Mouse (Mus musculus) hindbrain, embryonic 12.5 days (tissue): ENCODE results near the gene Ccnl1. TPM values are rescaled to one million over a fixed set of nuclear protein-coding genes. Genes with fewer than 3 reads are reported as not detected.

Experiments used
- ATAC-seq: fragments of 200-750 bp; cut with Nextera tagmentation; 2 replicates; pipeline ENCODE4 v1.8.0; 2017; ENCODE audit warnings: moderate TSS enrichment; ENCODE audit not compliant: low FRiP score
- H3K27ac ChIP-seq: fragments of 300-500 bp; sonication (generic); 2 replicates; pipeline ENCODE4 v1.5.1; 2016; ENCODE audit warnings: mild to moderate bottlenecking
- H3K27me3 ChIP-seq: fragments of 300-500 bp; sonication (generic); 2 replicates; pipeline ENCODE4 v1.6.1; 2016; ENCODE audit warnings: mild to moderate bottlenecking
- H3K36me3 ChIP-seq: fragments of 300-500 bp; sonication (generic); 2 replicates; pipeline ENCODE4 v1.6.1; 2016; ENCODE audit warnings: mild to moderate bottlenecking
- H3K4me1 ChIP-seq: fragments of 300-500 bp; sonication (generic); 2 replicates; pipeline ENCODE4 v1.6.1; 2016
- H3K4me2 ChIP-seq: fragments of 300-500 bp; sonication (generic); replicated peaks from 2 replicates; pipeline ENCODE4 v1.6.1; 2016; ENCODE audit warnings: mild to moderate bottlenecking
- H3K4me3 ChIP-seq: fragments of 300-500 bp; sonication (generic); 2 replicates; pipeline ENCODE4 v1.5.1; 2016; ENCODE audit warnings: mild to moderate bottlenecking
- H3K9ac ChIP-seq: fragments of 300-500 bp; sonication (generic); 2 replicates; pipeline ENCODE4 v1.6.1; 2016; ENCODE audit warnings: mild to moderate bottlenecking, moderate library complexity
- H3K9me3 ChIP-seq: fragments of 300-500 bp; sonication (generic); replicated peaks from 2 replicates; pipeline ENCODE4 v1.6.1; 2016; ENCODE audit warnings: mild to moderate bottlenecking
- WGBS: fragments of 180-500 bp; shearing (Covaris S2); methylation state at CpG from one replicate; pipeline ENCODE4 v1.1.7; 2016; 5-methylcytosine and 5-hydroxymethylcytosine counted together
- polyA plus RNA-seq: library from polyadenylated mRNA; unstranded; fragments of >200 nt; fragmentation: Nextera tagmentation; extraction: Ambion mirVana; gene quantifications from 2 replicates; pipeline ENCODE4 v1.2.1, GENCODE M21; 2016

Gene Ccnl1
- polyA plus RNA-seq, 1 experiment from 2014 or later, result 122 TPM

GRCm38 (mm10) chr3:65974232-65975058 is 16.4 kb upstream of the Ccnl1 start:
- H3K4me3 ChIP-seq, result peak overlapping the region; percentile 63
- H3K36me3 ChIP-seq, result no peaks in the 10 kb centered on the region
- no peaks in the 10 kb centered on the region for H3K9me3 ChIP-seq
- no peaks in the 10 kb centered on the region for H3K27me3 ChIP-seq
- peak overlapping the region; percentile 65 for H3K4me2 ChIP-seq
- under 1% methylated on average over 43 of the region's 43 CpGs for WGBS
- H3K4me1 ChIP-seq, result peaks cover 11% of the 10 kb centered on the region
- H3K9ac ChIP-seq, result peak overlapping the region; percentile 72
- H3K27ac ChIP-seq, result peak overlapping the region; percentile 98
- peak; percentile 97 for ATAC-seq

- no peaks in the 10 kb centered on the region for H3K36me3 ChIP-seq
- H3K4me3 ChIP-seq, result peak overlapping the region; percentile 63
- H3K27me3 ChIP-seq, result no peaks in the 10 kb centered on the region
- peaks cover 11% of the 10 kb centered on the region for H3K4me1 ChIP-seq
- no peaks in the 10 kb centered on the region for H3K9me3 ChIP-seq
- peak overlapping the region; percentile 98 for H3K27ac ChIP-seq
- ATAC-seq, result no peak
- H3K9ac ChIP-seq, result peak overlapping the region; percentile 72
- 49% methylated on average over 8 of the region's 8 CpGs for WGBS
- H3K4me2 ChIP-seq, result peak overlapping the region; percentile 65
Observed at GRCm38 (mm10) chr3:65973501-65974231, 15.6 kb upstream of the Ccnl1 start.

GRCm38 (mm10) chr3:65969196-65969595 is 11.1 kb upstream of the Ccnl1 start:
- no peak overlapping the region for H3K27ac ChIP-seq
- H3K9ac ChIP-seq, result no peak overlapping the region
- WGBS, result 96% methylated on average over 3 of the region's 3 CpGs
- no peaks in the 10 kb centered on the region for H3K36me3 ChIP-seq
- no peak overlapping the region for H3K4me3 ChIP-seq
- no peaks in the 10 kb centered on the region for H3K27me3 ChIP-seq
- peaks cover 5% of the 10 kb centered on the region for H3K4me1 ChIP-seq
- no peak for ATAC-seq
- H3K4me2 ChIP-seq, result no peak overlapping the region
- H3K9me3 ChIP-seq, result no peaks in the 10 kb centered on the region

DNA sequence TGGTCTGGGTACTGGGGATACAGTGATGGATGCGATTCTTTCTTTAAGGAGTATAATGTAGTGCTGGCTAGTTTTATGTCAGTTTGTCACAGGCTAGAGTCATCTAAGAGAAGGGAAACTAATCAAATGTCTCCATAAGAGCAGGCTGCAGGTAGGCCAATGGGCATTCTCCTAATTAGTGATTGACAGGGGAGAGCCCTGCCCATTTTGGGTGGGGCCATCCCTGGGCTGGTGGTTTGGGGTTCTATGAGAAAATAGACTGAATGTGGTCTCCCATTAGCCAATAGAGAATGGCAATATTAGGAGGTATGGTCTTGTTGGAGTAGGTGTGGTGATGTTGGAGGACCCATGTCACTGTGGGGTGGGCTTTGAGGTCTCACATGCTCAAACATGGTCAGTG is 8.3 kb upstream of the Ccnl1 start:
- WGBS, result 96% methylated on average over 1 of the region's 1 CpGs
- Histone ChIP-seq H3K4me2 (no peak overlapping the region), H3K36me3 (no peaks in the 10 kb centered on the region), H3K4me1 (no peaks in the 10 kb centered on the region), H3K4me3 (no peak overlapping the region), H3K9ac (no peak overlapping the region), H3K27me3 (no peaks in the 10 kb centered on the region), H3K9me3 (no peaks in the 10 kb centered on the region), H3K27ac (no peak overlapping the region)
- no peak for ATAC-seq

DNA sequence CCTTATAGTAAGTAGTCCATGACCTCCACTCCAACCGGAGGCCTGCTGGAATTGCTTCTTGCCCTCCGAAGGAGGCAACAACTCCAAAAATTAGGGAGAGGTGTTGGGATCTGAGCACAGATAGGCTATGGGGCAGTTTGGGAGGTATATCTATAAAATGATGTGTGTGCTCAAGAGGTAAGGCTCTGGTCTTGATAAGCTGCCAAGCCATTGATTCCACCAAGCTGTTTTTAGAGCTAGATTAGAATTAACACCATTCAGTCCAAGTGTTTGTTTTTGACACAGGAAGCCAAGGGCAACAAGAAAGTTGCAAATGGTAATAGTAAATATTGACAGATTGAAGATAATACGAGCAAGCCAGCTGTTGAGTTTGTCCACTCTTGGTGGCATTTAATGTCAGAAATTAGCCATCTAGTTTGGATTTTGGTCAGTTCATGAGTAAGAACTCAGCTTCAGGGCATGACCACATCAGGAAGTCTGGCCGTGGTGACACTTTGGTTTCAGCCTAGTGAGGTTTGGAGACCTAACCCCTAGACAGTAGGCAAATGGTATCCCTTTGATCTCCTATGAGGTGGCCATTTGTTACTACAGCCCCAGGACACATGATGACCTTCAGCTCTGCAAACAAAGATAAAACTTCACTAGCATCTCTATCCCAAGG is 4.4 kb upstream of the Ccnl1 start:
- Histone ChIP-seq H3K4me1 (0 out of 2 replicates have a peak, but pooled peaks cover 4% of the 10 kb centered on the region), H3K27ac (no peak overlapping the region), H3K9ac (no peak overlapping the region), H3K9me3 (no peaks in the 10 kb centered on the region), H3K36me3 (no peaks in the 10 kb centered on the region), H3K4me2 (no peak overlapping the region), H3K27me3 (no peaks in the 10 kb centered on the region), H3K4me3 (no peak overlapping the region)
- 81% methylated on average over 4 of the region's 4 CpGs for WGBS
- no peak for ATAC-seq

DNA sequence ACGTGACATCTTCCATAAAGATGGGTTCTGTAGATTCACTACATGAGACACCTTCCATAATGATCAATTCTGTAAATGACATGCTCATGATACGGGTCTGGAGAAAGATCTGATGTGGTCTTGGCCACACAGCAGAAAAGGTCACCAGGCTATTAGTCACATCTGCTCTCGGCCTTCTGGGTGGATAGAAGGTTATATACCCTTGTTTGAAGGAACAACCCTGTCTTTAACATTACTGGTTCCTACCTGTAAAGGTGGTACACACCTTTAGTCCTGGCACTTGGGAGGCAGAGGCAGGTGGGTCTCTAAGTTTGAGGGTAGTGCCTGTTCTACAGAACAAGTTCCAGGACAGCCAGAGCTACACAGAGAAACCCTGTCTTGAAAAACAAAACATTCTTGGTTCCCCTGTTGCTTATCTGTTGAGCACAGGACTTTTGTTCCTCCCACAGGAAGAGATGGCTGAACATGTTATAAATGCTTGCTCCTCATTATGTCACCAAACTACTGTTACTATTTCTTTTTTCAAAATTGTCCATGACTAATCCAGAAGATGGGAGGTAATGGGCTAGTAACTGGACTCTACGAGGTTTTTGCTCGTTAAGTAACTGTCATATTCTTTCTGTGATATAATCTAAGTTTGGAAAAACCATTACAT is 2.4 kb upstream of the Ccnl1 start:
- Histone ChIP-seq H3K4me3 (no peak overlapping the region), H3K4me1 (peaks cover 16% of the 10 kb centered on the region), H3K4me2 (no peak overlapping the region), H3K27me3 (no peaks in the 10 kb centered on the region), H3K9ac (no peak overlapping the region), H3K27ac (no peak overlapping the region), H3K9me3 (no peaks in the 10 kb centered on the region), H3K36me3 (peaks cover 11% of the 10 kb centered on the region)
- no peak for ATAC-seq
- WGBS, result 95% methylated on average over 5 of the region's 5 CpGs

DNA sequence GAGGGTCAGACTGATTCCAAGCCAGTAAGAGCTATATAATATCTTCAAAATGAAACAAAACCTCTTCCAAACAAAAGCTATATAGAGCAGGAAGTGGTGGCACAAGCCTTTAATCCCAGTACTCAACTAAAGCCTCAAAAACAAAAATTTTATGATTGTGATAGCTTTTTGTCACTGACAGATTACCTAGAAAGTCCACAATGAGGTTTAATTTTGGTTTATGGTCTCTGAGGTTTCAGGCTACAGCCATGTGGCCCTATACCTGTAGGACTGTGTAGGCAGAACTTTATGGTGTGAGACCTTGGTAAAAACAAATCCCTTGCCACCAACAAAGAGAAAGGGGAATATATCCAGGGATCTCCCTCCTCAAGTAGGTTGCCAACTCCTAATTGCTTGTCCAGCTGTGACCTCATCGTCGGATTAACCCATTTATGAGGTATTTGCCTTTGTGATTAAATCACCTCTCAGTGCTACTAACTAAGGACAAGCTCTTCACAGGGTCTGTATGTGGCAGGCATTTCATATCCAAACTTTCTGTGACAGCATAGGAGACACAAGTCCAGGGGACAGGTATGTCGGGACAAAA is 1.5 kb upstream of the Ccnl1 start:
- Histone ChIP-seq H3K4me2 (peak overlapping the region; percentile 84), H3K9ac (peak overlapping the region; percentile 100; the same call in 1 of the 2 replicates), H3K4me3 (0 out of 2 replicates have a peak overlapping the region, but pooled peaks have one; percentile 99), H3K27me3 (no peaks in the 10 kb centered on the region), H3K9me3 (no peaks in the 10 kb centered on the region), H3K36me3 (peaks cover 14% of the 10 kb centered on the region), H3K27ac (no peak overlapping the region; the same call in 1 of the 2 replicates), H3K4me1 (peaks cover 20% of the 10 kb centered on the region)
- no peak for ATAC-seq
- 85% methylated on average over 3 of the region's 3 CpGs for WGBS

- Histone ChIP-seq H3K27me3 (no peaks in the 10 kb centered on the region), H3K9ac (peak overlapping the region; percentile 100), H3K27ac (peak overlapping the region; percentile 100), H3K4me2 (peak overlapping the region; percentile 84), H3K9me3 (no peaks in the 10 kb centered on the region), H3K4me3 (peak overlapping the region; percentile 99), H3K4me1 (peaks cover 25% of the 10 kb centered on the region), H3K36me3 (peaks cover 18% of the 10 kb centered on the region)
- ATAC-seq, result no peak
- WGBS, result 10% methylated on average over 9 of the region's 9 CpGs
Observed at GRCm38 (mm10) chr3:65958840-65959185, 764 bp upstream of the Ccnl1 start.

GRCm38 (mm10) chr3:65957271-65958101 is 563 bp downstream of the Ccnl1 start:
- Histone ChIP-seq H3K9ac (peak overlapping the region; percentile 100), H3K9me3 (no peaks in the 10 kb centered on the region), H3K4me3 (peak overlapping the region; percentile 99), H3K27me3 (no peaks in the 10 kb centered on the region), H3K4me1 (peaks cover 31% of the 10 kb centered on the region), H3K27ac (peak overlapping the region; percentile 100), H3K36me3 (peaks cover 21% of the 10 kb centered on the region), H3K4me2 (peak overlapping the region; percentile 84)
- ATAC-seq, result peak; percentile 84
- under 1% methylated on average over 69 of the region's 94 CpGs for WGBS

- H3K9me3 ChIP-seq, result no peaks in the 10 kb centered on the region
- no peaks in the 10 kb centered on the region for H3K27me3 ChIP-seq
- peak overlapping the region; percentile 25; the same call in 1 of the 2 replicates for H3K4me2 ChIP-seq
- H3K27ac ChIP-seq, result no peak overlapping the region
- no peak overlapping the region for H3K9ac ChIP-seq
- 55% methylated on average over 8 of the region's 8 CpGs for WGBS
- peaks cover 33% of the 10 kb centered on the region for H3K4me1 ChIP-seq
- H3K4me3 ChIP-seq, result no peak overlapping the region
- ATAC-seq, result no peak
- peaks cover 34% of the 10 kb centered on the region for H3K36me3 ChIP-seq
Observed at GRCm38 (mm10) chr3:65954499-65955391, 3.3 kb downstream of the Ccnl1 start.
